Mouse (Mus musculus) liver, adult 2 months (tissue): ENCODE measurements around the gene Cckbr. TPM values are rescaled to one million over a fixed set of nuclear protein-coding genes. Genes with fewer than 3 reads are reported as not detected.

Source experiments
- DNase-seq: peaks from one replicate; pipeline ENCODE4 v3.0.0-alpha.2; 2011; ENCODE audit warnings: low read depth, low spot score; ENCODE audit errors: extremely low read depth
- H3K27ac ChIP-seq: fragments of 200-500 bp; replicated peaks from 2 replicates; pipeline ENCODE4 v1.5.1; 2012; ENCODE audit warnings: low read depth, mild to moderate bottlenecking, control low read depth, inconsistent platforms, low read length; ENCODE audit not compliant: insufficient read depth
- H3K27me3 ChIP-seq: fragments of 200-500 bp; 2 replicates; pipeline ENCODE4 v1.6.1; 2012; ENCODE audit warnings: mild to moderate bottlenecking, moderate library complexity, low read length, inconsistent platforms; ENCODE audit not compliant: control insufficient read depth, insufficient read depth
- H3K36me3 ChIP-seq: fragments of 200-500 bp; 2 replicates; pipeline ENCODE4 v1.6.1; 2012; ENCODE audit warnings: low read length, inconsistent platforms; ENCODE audit not compliant: control insufficient read depth, insufficient read depth
- H3K4me1 ChIP-seq: fragments of 200-500 bp; 2 replicates; pipeline ENCODE4 v1.6.1; 2011; ENCODE audit warnings: low read length; ENCODE audit not compliant: control insufficient read depth, insufficient read depth
- H3K4me3 ChIP-seq: fragments of 200-500 bp; 2 replicates; pipeline ENCODE4 v1.5.1; 2011; ENCODE audit warnings: low read depth, mild to moderate bottlenecking, control low read depth, low read length, moderate library complexity; ENCODE audit not compliant: insufficient read depth
- H3K79me2 ChIP-seq: fragments of 200-500 bp; 2 replicates; pipeline ENCODE4 v1.6.1; 2012; ENCODE audit warnings: inconsistent platforms, mild to moderate bottlenecking, low read length, moderate library complexity; ENCODE audit not compliant: control insufficient read depth, insufficient read depth
- H3K9ac ChIP-seq: fragments of 200-500 bp; 2 replicates; pipeline ENCODE4 v1.6.1; 2012; ENCODE audit warnings: low read depth, mild to moderate bottlenecking, control low read depth, inconsistent platforms, low read length
- CTCF ChIP-seq: fragments of 200-500 bp; IDR thresholded peaks from 2 replicates; pipeline ENCODE4 v1.5.1; 2011; ENCODE audit warnings: low read depth, low read length, control low read depth
- POLR2A ChIP-seq: fragments of 200-500 bp; IDR thresholded peaks from 2 replicates; pipeline ENCODE4 v1.6.1; 2011; ENCODE audit warnings: low read length, control low read depth; ENCODE audit not compliant: insufficient read depth; ENCODE audit errors: extremely low read depth
- WGBS: fragments of 180-500 bp; shearing (Covaris S2); methylation state at CpG from one replicate; pipeline ENCODE4 v1.1.7; 2018; 5-methylcytosine and 5-hydroxymethylcytosine counted together
- polyA plus RNA-seq: library from polyadenylated mRNA; depleted of rRNA; stranded (reverse); fragments of >200 nt; gene quantifications from 2 replicates; pipeline ENCODE4 v1.2.3, GENCODE M21; 2012; rRNA removed
- total RNA-seq: library from RNA; depleted of rRNA; stranded (reverse); fragments of >200 nt; gene quantifications from 2 replicates; pipeline ENCODE4 v1.2.3, GENCODE M21; 2014; rRNA removed

Cckbr gene
- total and polyA plus RNA-seq, 2 experiments = not detected

- Histone ChIP-seq H3K27ac (no peak overlapping the region), H3K36me3 (no peaks in the 10 kb centered on the region), H3K4me1 (no peaks in the 10 kb centered on the region), H3K4me3 (no peak overlapping the region), H3K27me3 (no peaks in the 10 kb centered on the region), H3K79me2 (no peaks in the 10 kb centered on the region), H3K9ac (no peak overlapping the region)
- TF ChIP-seq CTCF = no peak
- TF ChIP-seq POLR2A = no peak
- WGBS = 79% methylated on average over 2 of the region's 2 CpGs
- DNase-seq = no peak
Measured at GRCm38 (mm10) chr7:105519771-105520170, 94.2 kb downstream of the Cckbr start.

GRCm38 (mm10) chr7:105520201-105520600, 94.7 kb downstream of the Cckbr start:
- H3K9ac ChIP-seq = no peak overlapping the region
- no peaks in the 10 kb centered on the region for H3K79me2 ChIP-seq
- H3K36me3 ChIP-seq = no peaks in the 10 kb centered on the region
- DNase-seq = peak; percentile 9
- 52% methylated on average over 6 of the region's 6 CpGs for WGBS
- H3K4me3 ChIP-seq = no peak overlapping the region
- no peaks in the 10 kb centered on the region for H3K27me3 ChIP-seq
- no peak overlapping the region for H3K27ac ChIP-seq
- TF ChIP-seq POLR2A (no peak), CTCF (no peak)
- H3K4me1 ChIP-seq = no peaks in the 10 kb centered on the region

Other genes starting within 250 kb of the Cckbr start
- not detected in 2 replicates for gene Olfr685, start 239.7 kb upstream of the Cckbr start, total RNA-seq
- not detected in 2 replicates for gene Olfr685, start 239.7 kb upstream of the Cckbr start, polyA plus RNA-seq
- not detected in 2 replicates for gene Olfr686, start 218.2 kb upstream of the Cckbr start, total RNA-seq
- gene Olfr686, start 218.2 kb upstream of the Cckbr start, polyA plus RNA-seq = not detected in 2 replicates
- not detected in 2 replicates for gene Olfr688, start 137.6 kb upstream of the Cckbr start, total RNA-seq
- gene Olfr688, start 137.6 kb upstream of the Cckbr start, polyA plus RNA-seq = not detected in 2 replicates
- gene Olfr689, start 114.6 kb upstream of the Cckbr start, total RNA-seq = not detected in 2 replicates
- not detected in 2 replicates for gene Olfr689, start 114.6 kb upstream of the Cckbr start, polyA plus RNA-seq
- gene Olfr690, start 91.6 kb upstream of the Cckbr start, total RNA-seq = not detected in 2 replicates
- not detected in 2 replicates for gene Olfr690, start 91.6 kb upstream of the Cckbr start, polyA plus RNA-seq
- not detected in 2 replicates for gene Olfr691, start 83.5 kb upstream of the Cckbr start, total RNA-seq
- gene Olfr691, start 83.5 kb upstream of the Cckbr start, polyA plus RNA-seq = not detected in 2 replicates
- not detected in 2 replicates for gene Olfr692, start 57.5 kb upstream of the Cckbr start, total RNA-seq
- gene Olfr692, start 57.5 kb upstream of the Cckbr start, polyA plus RNA-seq = not detected in 2 replicates
- gene Gm5901, start 50.7 kb upstream of the Cckbr start, total RNA-seq = not detected in 2 replicates
- gene Gm5901, start 50.7 kb upstream of the Cckbr start, polyA plus RNA-seq = 0.07 TPM in 1 of 2 replicates, not detected in the other
- 4.5 and 7.7 TPM in 2 replicates for gene Fam160a2, start 25.7 kb upstream of the Cckbr start, total RNA-seq
- gene Fam160a2, start 25.7 kb upstream of the Cckbr start, polyA plus RNA-seq = 16.3 and 26.8 TPM in 2 replicates
- not detected in 2 replicates for gene Cnga4, start 21.2 kb upstream of the Cckbr start, total RNA-seq
- 0.04 TPM in 2 replicates for gene Cnga4, start 21.2 kb upstream of the Cckbr start, polyA plus RNA-seq
- gene Cavin3, start 56.6 kb downstream of the Cckbr start, total RNA-seq = 0.67 and 1.1 TPM in 2 replicates
- 1.3 and 1.4 TPM in 2 replicates for gene Cavin3, start 56.6 kb downstream of the Cckbr start, polyA plus RNA-seq
- 33.1 and 38.1 TPM in 2 replicates for gene Smpd1, start 128.6 kb downstream of the Cckbr start, total RNA-seq
- gene Smpd1, start 128.6 kb downstream of the Cckbr start, polyA plus RNA-seq = 48.4 and 51.9 TPM in 2 replicates
- gene Apbb1, start 155.9 kb downstream of the Cckbr start, total RNA-seq = 1.1 TPM in 2 replicates
- 0.85 and 1.6 TPM in 2 replicates for gene Apbb1, start 155.9 kb downstream of the Cckbr start, polyA plus RNA-seq
- 5,639 and 7,644 TPM in 2 replicates for gene Hpx, start 174.4 kb downstream of the Cckbr start, total RNA-seq
- gene Hpx, start 174.4 kb downstream of the Cckbr start, polyA plus RNA-seq = 4,285 and 5,140 TPM in 2 replicates
- gene Trim3, start 207.8 kb downstream of the Cckbr start, total RNA-seq = 6.3 and 10.2 TPM in 2 replicates
- 10.9 and 14.9 TPM in 2 replicates for gene Trim3, start 207.8 kb downstream of the Cckbr start, polyA plus RNA-seq
- gene Timm10b, start 214.3 kb downstream of the Cckbr start, total RNA-seq = 42.2 and 67.5 TPM in 2 replicates
- 51.4 and 63.3 TPM in 2 replicates for gene Timm10b, start 214.3 kb downstream of the Cckbr start, polyA plus RNA-seq
- 4.9 and 7.9 TPM in 2 replicates for gene Arfip2, start 214.7 kb downstream of the Cckbr start, total RNA-seq
- gene Arfip2, start 214.7 kb downstream of the Cckbr start, polyA plus RNA-seq = 15.7 and 28.6 TPM in 2 replicates
- 27.7 and 28.6 TPM in 2 replicates for gene Gm45799, start 214.8 kb downstream of the Cckbr start, total RNA-seq
- 136 and 140 TPM in 2 replicates for gene Gm45799, start 214.8 kb downstream of the Cckbr start, polyA plus RNA-seq
- 0.92 and 1.5 TPM in 2 replicates for gene Dnhd1, start 225.1 kb downstream of the Cckbr start, total RNA-seq
- 0.82 and 0.88 TPM in 2 replicates for gene Dnhd1, start 225.1 kb downstream of the Cckbr start, polyA plus RNA-seq